Mouse (Mus musculus): ENCODE results near the gene Pdik1l. TPM values are rescaled to one million over a fixed set of nuclear protein-coding genes. Genes with fewer than 3 reads are reported as not detected.

Pdik1l gene
- total and polyA plus RNA-seq, 2 experiments from 2014 or later, result 28.9 to 43.8 TPM

DNA sequence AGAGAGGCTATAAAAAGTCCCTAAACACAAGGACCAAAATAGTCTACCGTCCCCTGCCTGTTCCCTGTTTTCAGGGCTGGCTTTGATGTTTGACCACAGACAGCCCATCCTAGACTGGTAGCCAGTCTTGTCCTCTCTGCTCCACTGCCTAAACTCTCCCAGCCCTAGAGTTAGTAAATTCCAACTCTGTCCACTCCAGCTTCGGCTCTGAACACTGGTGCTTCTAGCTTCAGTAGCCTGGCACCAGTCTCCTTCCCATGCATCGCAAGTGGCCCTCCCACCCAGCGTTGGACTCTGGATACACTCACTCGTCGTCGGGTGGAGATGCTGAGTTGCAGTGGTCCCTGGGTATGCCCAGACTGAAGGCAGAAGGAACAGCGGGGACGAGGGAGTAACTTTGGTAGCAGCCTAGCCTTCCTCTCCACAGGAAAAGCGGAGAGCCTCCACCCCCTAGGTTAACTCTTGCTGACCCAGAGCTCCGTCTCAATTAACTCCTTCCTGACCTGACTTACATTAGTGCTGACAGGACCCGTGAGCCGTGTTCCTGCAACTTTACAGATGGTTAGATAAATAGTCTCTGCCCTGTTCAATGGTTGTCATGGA is 33.9 kb downstream of the Pdik1l start, which contains the start of gene Grrp1:
Grrp1 (minus strand) TSS at position 385 of the 603 bp plus-strand sequence.
- Histone ChIP-seq H3K9me3 (ENCODE audit: low read length) (no peaks in the 10 kb centered on the region), H3K4me2 (ENCODE audit: low read depth) (0 out of 2 replicates have a peak within 1 kb of the TSS, but pooled peaks have one; percentile 76), H3K27me3 (ENCODE audit: insufficient read depth, low read length) (peaks cover 32% of the 10 kb centered on the region), H3K36me3 (ENCODE audit: insufficient read depth) (no peaks in the 10 kb centered on the region), H3K4me3 (ENCODE audit: low read depth, low read length) (0 out of 2 replicates have a peak within 1 kb of the TSS, but pooled peaks have one; percentile 53), H3K4me1 (ENCODE audit: insufficient read depth) (0 out of 2 replicates have a peak, but pooled peaks cover 4% of the 10 kb centered on the region), H3K27ac (ENCODE audit: low read depth, low read length) (no peak within 1 kb of the TSS), H3K9ac (no peak within 1 kb of the TSS)
- DNase-seq, result no peak
- no peak for TF ChIP-seq CTCF (IDR thresholded peaks at IDR 0.05; ENCODE audit: low read depth)
- WGBS, result 3% methylated on average over 13 of the region's 13 CpGs
- no peak for ATAC-seq

DNA sequence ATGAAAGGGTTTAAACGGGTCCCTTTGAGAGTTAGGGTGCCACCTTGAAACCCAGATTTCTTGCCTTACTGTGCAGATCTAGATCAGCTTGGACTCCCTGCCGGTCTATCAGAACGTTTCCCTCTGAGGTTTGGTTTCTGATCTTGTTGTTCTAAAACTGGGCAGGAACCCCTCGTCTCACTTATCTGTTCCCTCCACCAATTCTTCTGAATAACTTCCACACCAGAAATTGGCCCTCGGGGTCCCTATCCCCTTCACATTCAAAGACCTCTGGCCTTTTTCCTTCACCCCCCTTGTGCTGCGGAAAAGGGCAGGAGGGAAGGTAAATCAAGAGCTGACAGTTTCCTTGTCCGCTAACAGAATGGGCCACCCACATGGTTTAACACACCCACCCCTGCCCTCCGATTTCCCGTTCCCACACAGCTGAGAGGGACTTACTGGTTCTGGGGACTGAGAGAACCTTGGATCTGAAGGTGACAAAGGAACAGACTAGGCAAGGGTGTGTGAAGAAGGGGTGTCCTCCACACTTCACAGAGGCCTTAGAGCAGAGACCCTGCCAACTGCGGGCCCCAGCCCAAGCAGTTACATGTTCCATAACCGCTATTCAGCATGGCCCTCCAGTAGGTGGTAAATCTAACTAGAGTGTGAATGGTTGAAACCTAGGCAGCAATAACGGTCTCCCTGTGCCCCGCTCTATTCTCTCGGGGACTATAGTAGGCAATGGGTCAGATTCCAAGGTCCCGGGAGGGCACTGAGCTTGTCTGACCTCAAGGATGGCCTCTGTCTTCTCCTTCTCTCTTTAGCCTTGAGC is 34.6 kb downstream of the Pdik1l start:
- H3K9me3 ChIP-seq (ENCODE audit: low read length), result no peaks in the 10 kb centered on the region
- H3K36me3 ChIP-seq (ENCODE audit: insufficient read depth), result no peaks in the 10 kb centered on the region
- H3K27ac ChIP-seq (ENCODE audit: low read depth, low read length), result 0 out of 2 replicates have a peak overlapping the region, but pooled peaks have one; percentile 15
- H3K4me3 ChIP-seq (ENCODE audit: low read depth, low read length), result 0 out of 2 replicates have a peak overlapping the region, but pooled peaks have one; percentile 53
- ATAC-seq, result no peak
- DNase-seq, result no peak
- TF ChIP-seq CTCF (IDR thresholded peaks at IDR 0.05; ENCODE audit: low read depth), result no peak
- WGBS, result 16% methylated on average over 15 of the region's 15 CpGs
- H3K9ac ChIP-seq, result no peak overlapping the region
- 0 out of 2 replicates have a peak, but pooled peaks cover 4% of the 10 kb centered on the region for H3K4me1 ChIP-seq (ENCODE audit: insufficient read depth)
- H3K4me2 ChIP-seq (ENCODE audit: low read depth), result peak overlapping the region; percentile 76; the same call in 1 of the 2 replicates
- H3K27me3 ChIP-seq (ENCODE audit: insufficient read depth, low read length), result peaks cover 37% of the 10 kb centered on the region

DNA sequence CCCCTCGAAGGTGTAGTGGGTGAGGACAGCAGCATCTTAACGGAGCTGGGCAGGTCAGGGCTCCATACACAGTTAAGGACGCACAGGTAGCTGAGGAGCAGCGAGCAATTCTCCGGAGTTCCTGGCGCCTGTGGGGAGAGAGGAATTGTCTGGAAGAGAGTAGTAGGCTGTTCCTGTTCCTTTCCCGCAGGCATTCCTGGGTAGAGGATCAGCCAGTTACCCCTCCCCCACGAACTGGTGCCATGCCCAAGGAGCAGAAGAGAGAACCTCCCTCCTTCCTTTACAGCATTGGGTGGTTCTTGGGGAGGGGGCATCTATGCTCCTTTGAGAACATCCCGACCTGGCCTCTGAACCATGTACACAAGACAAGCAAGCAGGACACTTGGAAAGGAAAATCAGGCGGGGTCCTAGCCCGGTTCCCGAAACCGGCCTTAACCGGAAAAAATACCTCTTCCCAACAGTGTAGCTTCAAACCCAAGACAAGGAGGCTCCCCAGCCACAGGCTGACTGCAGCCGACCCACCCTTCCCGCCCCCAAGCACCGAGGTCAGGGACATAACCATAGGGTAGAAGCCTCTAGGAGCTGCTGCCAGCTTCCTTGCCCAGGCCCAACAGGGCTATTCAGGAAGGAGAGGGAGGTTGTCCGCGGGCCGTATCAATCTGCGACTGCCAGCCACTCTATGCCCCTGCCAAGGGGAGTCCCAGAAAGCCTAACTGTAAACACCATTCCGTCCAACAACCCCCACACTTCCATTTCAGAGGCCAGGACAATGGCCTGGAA is 35.4 kb downstream of the Pdik1l start:
- Histone ChIP-seq H3K36me3 (ENCODE audit: insufficient read depth) (no peaks in the 10 kb centered on the region), H3K9me3 (ENCODE audit: low read length) (no peaks in the 10 kb centered on the region), H3K4me2 (ENCODE audit: low read depth) (peak overlapping the region; percentile 76), H3K27me3 (ENCODE audit: insufficient read depth, low read length) (peaks cover 40% of the 10 kb centered on the region), H3K4me3 (ENCODE audit: low read depth, low read length) (peak overlapping the region; percentile 53), H3K4me1 (ENCODE audit: insufficient read depth) (0 out of 2 replicates have a peak, but pooled peaks cover 4% of the 10 kb centered on the region), H3K27ac (ENCODE audit: low read depth, low read length) (peak overlapping the region; percentile 78), H3K9ac (peak overlapping the region; percentile 74)
- 5% methylated on average over 22 of the region's 22 CpGs for WGBS
- peak; percentile 27 for ATAC-seq
- DNase-seq, result peak; percentile 72
- TF ChIP-seq CTCF (IDR thresholded peaks at IDR 0.05; ENCODE audit: low read depth), result no peak

DNA sequence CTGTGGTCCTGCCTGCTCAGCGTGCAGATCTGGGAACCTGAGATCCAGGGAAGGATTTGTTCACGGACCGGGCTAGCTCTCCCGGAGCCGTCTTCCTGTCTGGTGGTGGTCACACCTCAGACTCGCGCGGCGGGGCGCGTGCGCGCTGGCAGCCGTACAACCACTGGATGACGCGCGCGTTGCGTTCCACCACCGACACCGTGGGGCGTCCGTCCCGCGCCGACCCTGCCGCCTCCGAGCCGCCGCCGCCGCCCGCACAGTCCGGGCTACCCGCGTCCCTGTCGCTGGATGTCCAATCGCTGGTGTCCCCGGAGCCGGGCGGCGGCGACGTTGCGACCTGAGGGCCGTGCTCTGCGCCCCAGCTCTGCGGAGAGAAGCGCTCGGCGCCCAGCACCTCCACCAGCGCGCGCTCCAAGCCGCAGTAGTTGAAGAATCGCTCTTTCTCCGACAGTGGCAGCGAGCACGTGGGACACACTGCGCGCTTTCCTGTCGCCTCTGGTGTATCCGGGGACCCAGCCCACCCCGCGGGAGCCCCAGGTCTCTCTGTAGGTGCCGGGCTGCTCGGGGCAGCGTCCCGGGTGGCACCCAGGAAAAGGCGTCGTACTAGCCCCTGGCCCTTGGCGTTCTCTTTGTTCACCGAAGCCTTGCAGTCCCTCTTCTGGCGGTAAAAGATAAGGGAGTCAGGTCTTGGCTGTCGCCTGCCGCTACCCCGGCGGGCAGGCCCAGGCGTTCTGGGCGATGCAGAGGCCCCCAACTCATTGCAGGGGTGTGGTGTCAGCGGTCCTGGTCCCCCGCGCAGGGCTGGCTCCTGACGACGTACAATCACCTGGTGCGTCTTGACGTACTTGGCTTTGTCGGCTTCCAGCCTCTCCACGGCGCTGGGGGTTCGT is 36.2 kb downstream of the Pdik1l start:
- Histone ChIP-seq H3K4me3 (ENCODE audit: low read depth, low read length) (peak overlapping the region; percentile 53), H3K36me3 (ENCODE audit: insufficient read depth) (no peaks in the 10 kb centered on the region), H3K9ac (peak overlapping the region; percentile 74), H3K4me1 (ENCODE audit: insufficient read depth) (0 out of 2 replicates have a peak, but pooled peaks cover 4% of the 10 kb centered on the region), H3K27me3 (ENCODE audit: insufficient read depth, low read length) (peaks cover 40% of the 10 kb centered on the region), H3K9me3 (ENCODE audit: low read length) (no peaks in the 10 kb centered on the region), H3K4me2 (ENCODE audit: low read depth) (peak overlapping the region; percentile 76), H3K27ac (ENCODE audit: low read depth, low read length) (peak overlapping the region; percentile 78)
- under 1% methylated on average over 90 of the region's 91 CpGs for WGBS
- peak; percentile 85 for DNase-seq
- ATAC-seq, result peak; percentile 75
- TF ChIP-seq CTCF (IDR thresholded peaks at IDR 0.05; ENCODE audit: low read depth), result peak; percentile 5; the same call in 1 of the 2 replicates

DNA sequence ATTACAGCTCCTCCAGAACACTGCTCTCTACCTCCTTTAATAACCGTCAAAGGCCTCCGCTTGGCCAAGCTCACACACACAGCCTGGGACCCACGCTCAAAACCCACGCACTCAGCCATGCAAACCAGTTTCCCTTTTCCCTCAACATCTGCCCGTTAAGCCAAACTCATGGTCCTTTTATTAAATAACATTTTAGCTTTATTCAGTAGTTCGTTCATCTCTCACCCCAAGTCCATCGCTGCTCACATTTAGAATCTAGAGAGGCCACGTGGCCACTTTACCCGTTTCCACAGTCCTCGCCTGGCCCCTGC is 36.8 kb downstream of the Pdik1l start:
- ATAC-seq, result no peak
- 6% methylated on average over 10 of the region's 10 CpGs for WGBS
- 0 out of 2 replicates have a peak, but pooled peaks cover 4% of the 10 kb centered on the region for H3K4me1 ChIP-seq (ENCODE audit: insufficient read depth)

More for the DNA sequence above, 36.8 kb downstream of the Pdik1l start:
- peak overlapping the region; percentile 53 for H3K4me3 ChIP-seq (ENCODE audit: low read depth, low read length)
- no peak for DNase-seq
- H3K36me3 ChIP-seq (ENCODE audit: insufficient read depth), result no peaks in the 10 kb centered on the region
- H3K27me3 ChIP-seq (ENCODE audit: insufficient read depth, low read length), result peaks cover 40% of the 10 kb centered on the region
- peak overlapping the region; percentile 74 for H3K9ac ChIP-seq
- no peak for TF ChIP-seq CTCF (IDR thresholded peaks at IDR 0.05; ENCODE audit: low read depth)
- no peaks in the 10 kb centered on the region for H3K9me3 ChIP-seq (ENCODE audit: low read length)
- H3K27ac ChIP-seq (ENCODE audit: low read depth, low read length), result no peak overlapping the region; the same call in 1 of the 2 replicates
- H3K4me2 ChIP-seq (ENCODE audit: low read depth), result peak overlapping the region; percentile 76
